Mouse (Mus musculus) cerebellum, postnatal 25 days (tissue): ENCODE data around the gene Phgr1.

Experiments
- DNase-seq, 2 experiments: peaks; one replicate each; pipeline ENCODE4 v3.0.0; 2021; ENCODE audit warnings: mixed read lengths in 2 of 2

The Phgr1 gene

DNA sequence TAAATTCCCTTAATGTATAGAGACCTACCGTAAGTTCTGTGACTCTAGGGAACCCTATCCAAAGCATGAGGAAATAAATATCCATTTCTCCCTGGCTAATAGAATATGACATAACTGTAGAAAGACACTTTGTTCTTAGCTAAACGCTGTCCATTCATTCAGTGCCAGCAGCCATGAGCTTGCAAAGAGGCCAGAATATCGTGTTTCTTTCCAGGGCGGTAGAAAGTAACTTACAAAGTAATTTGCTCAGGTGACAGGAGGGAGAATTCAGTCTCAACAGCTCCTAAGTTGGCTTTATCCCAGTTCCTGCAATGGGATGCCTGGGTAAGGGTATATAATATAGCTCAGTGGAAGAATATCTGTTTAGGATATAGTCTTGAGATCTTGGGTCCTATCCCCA, 51.8 kb downstream of the Phgr1 start:
- DNase-seq: no peak
